Mouse (Mus musculus) midbrain, embryonic 11.5 days (tissue): Measurements from ENCODE around the gene Stn1. TPM values are rescaled to one million over a fixed set of nuclear protein-coding genes. Genes with fewer than 3 reads are reported as not detected.

ENCODE experiments used
- ATAC-seq: fragments of 200-750 bp; cut with Nextera tagmentation; 2 replicates; pipeline ENCODE4 v1.8.0; 2017; ENCODE audit warnings: moderate TSS enrichment, moderate library complexity; ENCODE audit not compliant: low FRiP score
- DNase-seq: peaks from one replicate; pipeline ENCODE4 v3.0.0; 2015; ENCODE audit warnings: low spot score; ENCODE audit errors: missing footprints
- H3K27ac ChIP-seq: fragments of 300-500 bp; sonication (generic); 2 replicates; pipeline ENCODE4 v1.5.1; 2014; ENCODE audit warnings: low read depth, low read length
- H3K27me3 ChIP-seq: fragments of 300-500 bp; sonication (generic); 2 replicates; pipeline ENCODE4 v1.6.1; 2014; ENCODE audit warnings: mild to moderate bottlenecking, low read length, moderate library complexity, mixed read lengths; ENCODE audit not compliant: control insufficient read depth, insufficient read depth
- H3K36me3 ChIP-seq: fragments of 300-500 bp; sonication (generic); 2 replicates; pipeline ENCODE4 v1.6.1; 2014; ENCODE audit warnings: mild to moderate bottlenecking, low read length, moderate library complexity, mixed read lengths; ENCODE audit not compliant: control insufficient read depth, insufficient read depth
- H3K4me1 ChIP-seq: fragments of 300-500 bp; sonication (generic); 2 replicates; pipeline ENCODE4 v1.6.1; 2014; ENCODE audit warnings: low read length; ENCODE audit not compliant: control insufficient read depth, insufficient read depth
- H3K4me2 ChIP-seq: fragments of 300-500 bp; sonication (generic); 2 replicates; pipeline ENCODE4 v1.6.1; 2014; ENCODE audit warnings: mild to moderate bottlenecking, moderate library complexity
- H3K4me3 ChIP-seq: fragments of 300-500 bp; sonication (generic); 2 replicates; pipeline ENCODE4 v1.5.1; 2014; ENCODE audit warnings: low read depth, low read length
- H3K9ac ChIP-seq: fragments of 300-500 bp; sonication (generic); 2 replicates; pipeline ENCODE4 v1.6.1; 2014; ENCODE audit warnings: low read length
- H3K9me3 ChIP-seq: fragments of 300-500 bp; sonication (generic); 2 replicates; pipeline ENCODE4 v1.6.1; 2016; ENCODE audit warnings: low read length; ENCODE audit not compliant: control insufficient read depth
- WGBS: fragments of 180-500 bp; shearing (Covaris S2); extraction: QIAGEN DNeasy Blood & Tissue Kit; methylation state at CpG from one replicate; pipeline ENCODE4 v1.1.7; 2014; 5-methylcytosine and 5-hydroxymethylcytosine counted together
- polyA plus RNA-seq: library from polyadenylated mRNA; unstranded; fragments of >200 nt; fragmentation: Nextera tagmentation; extraction: Ambion mirVana; gene quantifications from 2 replicates; pipeline ENCODE4 v1.2.1, GENCODE M21; 2014

The Stn1 gene
- polyA plus RNA-seq, 1 experiment from 2014 or later: 43.9 TPM

- Histone ChIP-seq H3K4me1 (peaks cover 15% of the 10 kb centered on the region), H3K36me3 (no peaks in the 10 kb centered on the region), H3K9me3 (no peaks in the 10 kb centered on the region), H3K9ac (no peak overlapping the region), H3K27me3 (no peaks in the 10 kb centered on the region), H3K27ac (no peak overlapping the region), H3K4me2 (no peak overlapping the region), H3K4me3 (no peak overlapping the region)
- DNase-seq: no peak
- ATAC-seq: no peak
- 86% methylated on average over 9 of the region's 9 CpGs for WGBS
Observed at GRCm38 (mm10) chr19:47497313-47497712, 40.0 kb downstream of the Stn1 start.

GRCm38 (mm10) chr19:47493017-47493997 lies 44.0 kb downstream of the Stn1 start:
- ATAC-seq (peak; percentile 77), DNase-seq (peak; percentile 90)
- no peaks in the 10 kb centered on the region for H3K9me3 ChIP-seq
- H3K36me3 ChIP-seq: no peaks in the 10 kb centered on the region
- H3K4me3 ChIP-seq: no peak overlapping the region
- peak overlapping the region; percentile 24 for H3K9ac ChIP-seq
- peak overlapping the region; percentile 8; the same call in 1 of the 2 replicates for H3K4me2 ChIP-seq
- WGBS: 40% methylated on average over 23 of the region's 23 CpGs
- H3K4me1 ChIP-seq: peaks cover 17% of the 10 kb centered on the region
- peak overlapping the region; percentile 83 for H3K27ac ChIP-seq
- no peaks in the 10 kb centered on the region for H3K27me3 ChIP-seq

- DNase-seq: peak; percentile 92
- H3K4me3 ChIP-seq: no peak overlapping the region
- H3K27ac ChIP-seq: peak overlapping the region; percentile 83
- H3K9ac ChIP-seq: no peak overlapping the region
- 27% methylated on average over 6 of the region's 6 CpGs for WGBS
- no peak overlapping the region for H3K4me2 ChIP-seq
- ATAC-seq: peak; percentile 45; the same call in 1 of the 2 replicates
- no peaks in the 10 kb centered on the region for H3K9me3 ChIP-seq
- no peaks in the 10 kb centered on the region for H3K27me3 ChIP-seq
- peaks cover 17% of the 10 kb centered on the region for H3K4me1 ChIP-seq
- H3K36me3 ChIP-seq: no peaks in the 10 kb centered on the region
Observed at GRCm38 (mm10) chr19:47492422-47492821, 44.9 kb downstream of the Stn1 start.

- H3K36me3 ChIP-seq: no peaks in the 10 kb centered on the region
- 74% methylated on average over 2 of the region's 2 CpGs for WGBS
- ATAC-seq (0 out of 2 replicates have a peak, but pooled peaks have one; percentile 18), DNase-seq (no peak)
- peak overlapping the region; percentile 30; the same call in 1 of the 2 replicates for H3K27ac ChIP-seq
- H3K27me3 ChIP-seq: no peaks in the 10 kb centered on the region
- peaks cover 17% of the 10 kb centered on the region for H3K4me1 ChIP-seq
- H3K4me3 ChIP-seq: no peak overlapping the region
- H3K9ac ChIP-seq: no peak overlapping the region
- H3K9me3 ChIP-seq: no peaks in the 10 kb centered on the region
- H3K4me2 ChIP-seq: no peak overlapping the region
Observed at GRCm38 (mm10) chr19:47491853-47492252, 45.5 kb downstream of the Stn1 start.

- H3K27me3 ChIP-seq: no peaks in the 10 kb centered on the region
- H3K36me3 ChIP-seq: no peaks in the 10 kb centered on the region
- DNase-seq: no peak
- no peaks in the 10 kb centered on the region for H3K9me3 ChIP-seq
- peaks cover 17% of the 10 kb centered on the region for H3K4me1 ChIP-seq
- H3K27ac ChIP-seq: no peak overlapping the region
- ATAC-seq: no peak
- no peak overlapping the region for H3K9ac ChIP-seq
- WGBS: 78% methylated on average over 3 of the region's 3 CpGs
- no peak overlapping the region for H3K4me3 ChIP-seq
- H3K4me2 ChIP-seq: no peak overlapping the region
Observed at GRCm38 (mm10) chr19:47489233-47489632, 48.1 kb downstream of the Stn1 start.

GRCm38 (mm10) chr19:47488250-47488649 lies 49.1 kb downstream of the Stn1 start:
- peaks cover 11% of the 10 kb centered on the region for H3K4me1 ChIP-seq
- H3K4me3 ChIP-seq: no peak overlapping the region
- ATAC-seq (no peak), DNase-seq (no peak)
- no peak overlapping the region for H3K4me2 ChIP-seq
- H3K9ac ChIP-seq: no peak overlapping the region
- no peaks in the 10 kb centered on the region for H3K27me3 ChIP-seq
- H3K36me3 ChIP-seq: no peaks in the 10 kb centered on the region
- 26% methylated on average over 4 of the region's 4 CpGs for WGBS
- no peaks in the 10 kb centered on the region for H3K9me3 ChIP-seq
- no peak overlapping the region for H3K27ac ChIP-seq

- H3K4me1 ChIP-seq: peaks cover 5% of the 10 kb centered on the region
- no peak overlapping the region for H3K9ac ChIP-seq
- no peak overlapping the region for H3K27ac ChIP-seq
- DNase-seq (no peak), ATAC-seq (no peak)
- H3K9me3 ChIP-seq: no peaks in the 10 kb centered on the region
- no peak overlapping the region for H3K4me2 ChIP-seq
- H3K36me3 ChIP-seq: no peaks in the 10 kb centered on the region
- no peaks in the 10 kb centered on the region for H3K27me3 ChIP-seq
- 87% methylated on average over 9 of the region's 9 CpGs for WGBS
- no peak overlapping the region for H3K4me3 ChIP-seq
Observed at GRCm38 (mm10) chr19:47487572-47487971, 49.7 kb downstream of the Stn1 start.

GRCm38 (mm10) chr19:47485997-47486566 lies 51.2 kb downstream of the Stn1 start:
- Histone ChIP-seq H3K36me3 (no peaks in the 10 kb centered on the region), H3K27me3 (no peaks in the 10 kb centered on the region), H3K4me3 (no peak overlapping the region), H3K27ac (no peak overlapping the region), H3K4me1 (no peaks in the 10 kb centered on the region), H3K4me2 (no peak overlapping the region), H3K9ac (no peak overlapping the region), H3K9me3 (no peaks in the 10 kb centered on the region)
- 52% methylated on average over 9 of the region's 9 CpGs for WGBS
- DNase-seq: no peak
- ATAC-seq: no peak

- H3K9ac ChIP-seq: no peak overlapping the region
- H3K4me3 ChIP-seq: no peak overlapping the region
- no peak overlapping the region for H3K27ac ChIP-seq
- H3K27me3 ChIP-seq: no peaks in the 10 kb centered on the region
- H3K36me3 ChIP-seq: no peaks in the 10 kb centered on the region
- no peak overlapping the region for H3K4me2 ChIP-seq
- no peak for DNase-seq
- WGBS: 86% methylated on average over 3 of the region's 3 CpGs
- ATAC-seq: no peak
- H3K4me1 ChIP-seq: no peaks in the 10 kb centered on the region
- H3K9me3 ChIP-seq: no peaks in the 10 kb centered on the region
Observed at GRCm38 (mm10) chr19:47484110-47484509, 53.2 kb downstream of the Stn1 start.
